Mouse (Mus musculus) bone marrow, adult 2 months (tissue): ENCODE measurements around the gene Cdc42se2.

Experiments used
- CTCF ChIP-seq: fragments of 200-500 bp; IDR thresholded peaks from 2 replicates; pipeline ENCODE4 v1.5.1; 2011; ENCODE audit warnings: low read length, control low read depth; ENCODE audit not compliant: control insufficient read depth, insufficient read depth
- POLR2A ChIP-seq: fragments of 200-500 bp; IDR thresholded peaks from 2 replicates; pipeline ENCODE4 v1.6.1; 2011; ENCODE audit warnings: low read depth, mild to moderate bottlenecking, control low read depth, low read length, borderline replicate concordance; ENCODE audit not compliant: control insufficient read depth

GRCm38 (mm10) chr11:54708153-54708552 is 79.3 kb downstream of the Cdc42se2 start:
- TF ChIP-seq POLR2A (no peak), CTCF (no peak)
